Mouse (Mus musculus) thymus, postnatal 36 days (tissue): ENCODE measurements at regions not wholly inside any gene's neighbourhood (a gene's known extent, or its start where the extent isn't known, plus 50 kb on each side); places are given as distances from the start of the nearest gene placed in this dataset.

ENCODE experiments used
- DNase-seq, 2 experiments: peaks; one replicate each; pipeline ENCODE4 v3.0.0; 2022; ENCODE audit warnings: mixed read lengths in 2 of 2

- DNase-seq, result no peak
Observed at GRCm38 (mm10) chr12:25216792-25217516, 120.0 kb upstream of the Id2 start.

DNA sequence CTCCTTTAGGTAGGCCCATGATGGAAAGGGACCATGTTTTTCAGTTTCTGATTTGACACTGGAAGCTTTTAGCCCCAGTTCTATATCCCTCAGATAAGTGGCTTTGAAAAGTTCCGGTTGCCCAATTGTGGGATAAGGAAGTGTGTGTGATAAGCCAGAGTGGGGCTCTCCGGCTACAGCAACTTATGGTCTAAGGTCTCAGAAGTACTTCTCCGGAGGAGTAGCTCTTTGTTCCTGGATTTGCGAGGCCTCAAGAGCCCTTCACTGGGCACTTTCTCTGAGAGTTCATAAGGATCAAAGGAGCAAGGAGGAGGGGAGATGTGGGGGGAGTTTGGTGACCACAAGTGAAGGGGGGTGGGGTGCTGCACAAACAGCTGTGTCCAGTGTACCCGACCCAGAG, 118.3 kb upstream of the Id2 start:
- no peak for DNase-seq

GRCm38 (mm10) chr12:25213782-25214478, 117.0 kb upstream of the Id2 start:
- no peak for DNase-seq

DNA sequence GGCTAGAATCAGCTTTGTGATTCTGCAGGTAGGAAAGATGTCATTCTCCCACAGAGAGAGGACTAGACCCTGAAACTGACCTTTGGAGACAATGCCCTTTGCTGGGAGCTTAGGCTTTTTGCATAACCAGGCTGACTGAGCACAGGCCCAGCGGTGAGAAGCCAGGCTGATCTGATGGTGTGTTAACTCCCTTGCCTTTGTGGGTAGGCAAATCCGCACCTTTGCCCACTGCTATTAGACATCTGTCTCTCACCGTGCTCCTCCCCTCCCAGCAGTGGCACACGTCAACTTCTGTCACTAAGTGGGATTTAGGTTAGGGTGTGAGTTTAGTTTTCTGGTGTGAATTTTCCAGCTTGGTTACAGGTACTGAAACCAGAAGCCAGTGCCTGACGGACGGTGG, 114.4 kb upstream of the Id2 start:
- no peak for DNase-seq

DNA sequence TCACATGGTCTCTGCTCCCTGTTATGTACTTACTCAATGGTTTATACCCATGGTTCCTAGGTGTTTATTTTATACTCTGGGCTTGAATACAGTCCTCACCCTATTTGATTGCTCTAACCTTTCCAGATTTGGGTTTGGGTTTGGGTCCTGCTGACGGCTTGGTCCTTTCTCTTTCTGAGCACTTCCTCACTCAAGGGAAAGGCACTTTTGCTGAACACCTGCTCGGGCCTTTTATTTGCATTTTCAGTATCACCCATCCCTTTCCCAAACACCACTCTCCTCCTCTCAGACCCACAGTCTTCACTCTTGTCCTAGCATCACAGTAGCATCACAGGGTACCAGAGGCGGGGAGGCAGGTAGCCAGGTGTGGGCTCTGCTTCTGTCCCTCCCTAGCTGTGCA, 113.7 kb upstream of the Id2 start:
- no peak for DNase-seq

DNA sequence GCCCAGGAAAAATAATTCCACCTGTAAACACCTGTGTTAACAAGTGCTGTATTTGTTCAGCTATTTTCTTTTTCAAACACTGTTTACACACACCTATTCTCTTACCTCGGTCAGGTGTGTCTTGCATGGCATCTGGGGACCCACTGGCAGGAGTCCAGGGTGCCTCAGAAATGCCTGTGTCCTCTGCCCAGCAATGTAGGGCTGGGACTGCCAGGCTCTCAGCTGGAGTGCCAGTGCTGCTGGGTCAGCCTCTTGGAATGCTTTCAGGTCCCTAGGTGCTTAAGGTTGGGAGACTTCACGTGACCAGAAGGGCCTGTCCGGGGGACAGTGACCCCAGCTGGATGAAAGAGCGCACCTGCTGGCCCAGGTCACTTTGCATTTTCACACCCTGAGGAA, 112.4 kb upstream of the Id2 start:
- no peak for DNase-seq

DNA sequence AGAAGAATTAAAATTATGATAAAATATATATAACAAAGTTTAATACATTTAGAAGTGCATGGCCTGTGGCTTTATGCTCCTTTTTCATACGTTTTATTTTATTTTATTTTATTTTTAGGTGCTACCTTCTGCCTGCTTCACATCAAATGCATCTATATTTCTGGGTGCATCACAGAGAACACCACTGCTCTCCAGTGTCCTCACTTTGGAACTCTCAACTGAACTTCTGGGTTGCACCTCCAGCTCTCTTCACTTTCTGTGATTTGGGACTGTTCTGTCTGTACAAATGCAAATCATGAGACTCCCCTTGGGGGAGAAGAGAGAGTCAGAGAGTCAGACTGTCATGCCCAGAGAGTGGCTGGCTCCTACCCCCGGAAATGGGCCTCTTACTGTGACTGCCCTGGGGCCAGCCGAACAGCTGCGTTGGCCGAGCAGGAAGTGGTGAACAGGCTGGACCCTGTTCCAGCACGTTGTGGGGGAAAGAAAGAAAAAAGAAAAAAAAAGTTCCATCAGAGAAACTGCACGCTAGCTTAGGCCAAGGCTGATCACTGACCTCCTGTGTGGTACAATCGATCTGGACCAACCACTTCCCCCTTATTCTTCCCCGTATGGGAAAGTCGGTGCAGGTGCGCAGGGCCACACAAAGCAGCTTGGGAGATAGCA, 111.9 kb upstream of the Id2 start:
- DNase-seq, result peak in 1 of 2 experiments; percentile 34

DNA sequence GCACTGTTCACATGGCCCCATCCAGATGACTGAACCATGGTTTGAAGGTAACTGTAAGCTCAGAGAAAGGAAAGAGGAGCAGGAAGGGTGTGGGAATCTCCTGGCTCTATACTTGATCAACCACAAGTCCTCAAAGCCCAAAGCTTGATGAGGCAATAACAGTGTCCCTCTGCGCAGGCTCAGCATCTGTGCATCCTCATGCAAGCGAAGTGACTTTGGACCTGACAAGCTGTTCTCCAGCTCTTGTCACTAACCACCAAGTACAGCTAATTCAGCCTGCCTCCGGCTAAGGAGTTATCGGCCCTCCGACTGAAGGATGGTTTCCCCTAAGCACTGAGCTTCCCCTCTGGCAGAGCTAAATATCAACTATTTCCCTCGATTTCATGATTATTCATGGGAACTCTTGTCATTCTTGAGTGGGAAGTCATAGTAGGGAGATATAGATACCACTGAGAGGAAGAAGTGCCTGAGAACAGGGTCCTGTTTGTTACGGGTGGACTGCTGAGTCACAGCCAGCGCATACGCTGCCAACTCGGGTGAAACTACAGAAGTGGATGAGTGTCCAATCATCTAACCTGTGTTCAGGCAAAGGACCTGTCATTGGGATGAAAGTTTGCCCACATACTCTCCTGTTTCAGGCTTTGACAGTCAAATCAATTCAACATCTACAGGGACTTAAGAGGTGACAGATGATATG, 106.6 kb upstream of the Id2 start:
- DNase-seq, result no peak

- no peak for DNase-seq
Observed at GRCm38 (mm10) chr12:25200161-25200560, 103.2 kb upstream of the Id2 start.

- no peak for DNase-seq
Observed at GRCm38 (mm10) chr12:25197757-25198156, 100.8 kb upstream of the Id2 start.

DNA sequence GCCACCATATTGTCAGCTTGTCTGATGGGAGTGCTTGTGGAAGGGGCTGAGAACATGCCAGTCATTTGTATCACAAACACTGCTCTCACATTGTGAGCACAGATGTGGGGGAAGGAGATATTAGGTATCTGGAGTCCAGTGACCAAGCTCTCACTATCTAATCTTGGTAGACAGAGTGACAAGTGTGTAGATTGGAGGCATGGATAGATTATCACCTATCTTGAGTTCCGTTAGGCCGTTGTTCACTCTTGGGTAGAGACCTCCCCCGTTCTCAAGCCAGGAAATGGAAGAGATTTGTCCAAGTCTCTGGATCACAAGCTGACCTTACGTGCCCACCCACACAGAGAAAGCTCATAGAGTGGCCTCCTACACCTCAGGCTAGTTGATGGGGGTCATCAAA, 99.1 kb upstream of the Id2 start:
- DNase-seq, result no peak

GRCm38 (mm10) chr12:25192216-25192615, 95.3 kb upstream of the Id2 start:
- DNase-seq, result peak; percentile 42 to 56

GRCm38 (mm10) chr12:25190360-25190759, 93.4 kb upstream of the Id2 start:
- peak; percentile 51 to 57 for DNase-seq

DNA sequence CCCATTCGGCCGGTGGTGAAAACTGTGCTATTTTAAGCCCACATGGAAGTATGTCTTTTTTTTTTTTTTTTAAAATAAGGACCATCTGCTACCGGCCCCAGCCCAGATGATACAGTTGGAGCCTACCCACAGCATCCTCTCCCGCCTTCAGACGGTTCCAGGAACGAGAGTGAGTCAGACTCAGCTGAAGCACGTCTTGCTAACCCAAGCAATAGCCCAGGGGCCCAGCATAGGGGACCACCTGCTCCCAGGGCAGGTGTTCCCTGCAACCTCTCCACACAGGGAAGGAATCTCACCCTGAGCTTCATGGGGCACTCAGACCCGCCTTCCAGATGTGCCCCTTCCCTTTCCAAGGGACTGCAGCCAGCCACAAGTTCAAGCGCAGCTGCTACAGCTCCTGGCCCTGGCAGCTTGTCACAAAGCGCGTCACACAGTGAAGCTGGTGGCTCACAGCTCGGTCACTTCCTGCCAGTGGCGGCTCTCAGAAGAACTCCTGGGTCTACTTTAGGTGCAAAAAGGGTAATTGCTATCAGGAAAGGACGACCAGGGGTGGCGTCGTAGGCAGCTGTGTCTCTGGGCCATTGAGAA, 92.3 kb upstream of the Id2 start:
- DNase-seq, result peak; percentile 68 to 74

DNA sequence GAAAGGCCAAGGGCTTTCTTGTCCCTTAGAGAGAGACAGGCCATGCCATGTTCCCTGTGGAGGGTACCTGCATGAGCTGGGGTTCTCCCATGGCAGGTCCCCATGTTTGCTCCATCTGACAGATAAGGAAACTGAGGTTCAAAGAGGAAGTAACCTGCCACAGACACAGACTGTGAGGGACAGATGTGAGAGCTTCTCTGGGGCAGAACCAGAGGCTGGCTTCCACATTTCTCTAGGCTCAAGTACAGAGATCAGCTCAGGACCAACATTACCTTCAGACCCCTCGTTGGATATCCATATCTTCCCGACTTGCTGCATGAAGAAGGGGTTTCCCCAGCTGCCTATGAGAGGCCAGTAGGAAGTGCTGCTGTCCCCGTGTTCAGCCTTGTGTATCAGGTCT, 91.6 kb upstream of the Id2 start:
- no peak for DNase-seq

- DNase-seq, result no peak
Observed at GRCm38 (mm10) chr12:25187216-25187615, 90.3 kb upstream of the Id2 start.

GRCm38 (mm10) chr12:25182680-25183079, 85.7 kb upstream of the Id2 start:
- DNase-seq, result no peak

- DNase-seq, result no peak
Observed at GRCm38 (mm10) chr12:25181317-25181716, 84.4 kb upstream of the Id2 start.

GRCm38 (mm10) chr12:25180861-25181260, 83.9 kb upstream of the Id2 start:
- DNase-seq, result no peak

GRCm38 (mm10) chr12:25180289-25180688, 83.3 kb upstream of the Id2 start:
- no peak for DNase-seq

- peak; percentile 25 to 52 for DNase-seq
Observed at GRCm38 (mm10) chr12:25178491-25179115, 81.7 kb upstream of the Id2 start.

GRCm38 (mm10) chr12:25177827-25178226, 80.9 kb upstream of the Id2 start:
- no peak for DNase-seq

DNA sequence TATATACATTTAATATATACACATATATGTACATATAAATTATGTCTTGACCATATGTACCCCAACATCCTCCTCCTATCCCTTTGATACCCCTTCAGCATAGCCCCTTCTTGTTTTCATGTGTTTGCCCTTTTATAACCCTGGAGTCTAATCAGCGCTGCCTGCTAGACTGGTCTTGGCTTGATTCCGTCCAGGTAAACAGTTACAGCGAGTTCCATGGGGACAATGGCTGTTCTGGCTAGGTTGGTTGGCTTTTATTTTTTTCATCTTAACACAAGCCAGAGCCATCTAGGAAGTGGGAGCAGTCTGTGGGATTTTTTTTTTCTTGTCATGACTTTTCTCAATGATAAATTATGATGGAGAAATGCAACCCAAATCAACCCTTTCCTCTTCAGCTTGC, 79.6 kb upstream of the Id2 start:
- no peak for DNase-seq
